Mouse (Mus musculus) liver, embryonic 14.5 days (tissue): ENCODE measurements around the gene Rab37. TPM values are rescaled to one million over a fixed set of nuclear protein-coding genes. Genes with fewer than 3 reads are reported as not detected.

Experiments
- ATAC-seq: fragments of 200-750 bp; cut with Nextera tagmentation; 2 replicates; pipeline ENCODE4 v1.8.0; 2017; ENCODE audit warnings: moderate number of reproducible peaks, mild to moderate bottlenecking, moderate library complexity; ENCODE audit not compliant: insufficient read depth
- DNase-seq, 3 experiments: peaks; one replicate each; pipeline ENCODE4 v3.0.0-alpha.2; 2012 to 2013; ENCODE audit warnings: low read depth in 3 of 3, low spot score in 3 of 3
- H3K27ac ChIP-seq: fragments of 300-500 bp; sonication (generic); 2 replicates; pipeline ENCODE4 v1.5.1; 2014; ENCODE audit warnings: moderate library complexity, mild to moderate bottlenecking, control low read depth, inconsistent platforms
- H3K27me3 ChIP-seq: fragments of 300-500 bp; sonication (generic); 2 replicates; pipeline ENCODE4 v1.6.1; 2014; ENCODE audit warnings: mild to moderate bottlenecking, low read length, moderate library complexity; ENCODE audit not compliant: control insufficient read depth, insufficient read depth
- H3K36me3 ChIP-seq: fragments of 300-500 bp; sonication (generic); replicated peaks from 2 replicates; pipeline ENCODE4 v1.6.1; 2014; ENCODE audit warnings: low read depth; ENCODE audit not compliant: control insufficient read depth, insufficient read depth
- H3K4me1 ChIP-seq, 2 experiments: fragments of 200-500 bp in 1 of 2; fragments of 300-500 bp in 1 of 2; sonication (generic) in 1 of 2; replicated peaks; 2 replicates each; pipeline ENCODE4 v1.6.1; 2012 to 2014; ENCODE audit warnings: antibody characterized with exemption in 1 of 2, inconsistent platforms in 1 of 2, low read length in 1 of 2; ENCODE audit not compliant: control insufficient read depth in 2 of 2, insufficient read depth in 2 of 2
- H3K4me2 ChIP-seq: fragments of 300-500 bp; sonication (generic); 2 replicates; pipeline ENCODE4 v1.6.1; 2014; ENCODE audit warnings: low read depth, mild to moderate bottlenecking, control low read depth, moderate library complexity
- H3K4me3 ChIP-seq, 2 experiments: fragments of 200-500 bp in 1 of 2; fragments of 300-500 bp in 1 of 2; sonication (generic) in 1 of 2; 2 replicates each; pipeline ENCODE4 v1.5.1; 2012 to 2014; ENCODE audit warnings: low read depth in 2 of 2, low read length in 2 of 2, mild to moderate bottlenecking in 2 of 2, control low read depth in 1 of 2, inconsistent platforms in 1 of 2, moderate library complexity in 1 of 2; ENCODE audit not compliant: insufficient read depth in 1 of 2
- H3K9ac ChIP-seq: fragments of 300-500 bp; sonication (generic); replicated peaks from 2 replicates; pipeline ENCODE4 v1.6.1; 2014; ENCODE audit warnings: mild to moderate bottlenecking, control low read depth, moderate library complexity
- H3K9me3 ChIP-seq: fragments of 300-500 bp; sonication (generic); 2 replicates; pipeline ENCODE4 v1.6.1; 2016; ENCODE audit warnings: low read length, mixed read lengths; ENCODE audit not compliant: control insufficient read depth
- CTCF ChIP-seq: IDR thresholded peaks from 2 replicates; pipeline ENCODE4 v1.5.1; 2016; ENCODE audit warnings: antibody characterized with exemption, low read depth, control low read depth
- EP300 ChIP-seq: IDR thresholded peaks from 2 replicates; pipeline ENCODE4 v1.6.1; 2016; ENCODE audit warnings: antibody characterized with exemption, low read depth
- WGBS: fragments of 180-500 bp; shearing (Covaris S2); extraction: QIAGEN DNeasy Blood & Tissue Kit; methylation state at CpG from one replicate; pipeline ENCODE4 v1.1.7; 2014; ENCODE audit not compliant: insufficient replicate concordance; 5-methylcytosine and 5-hydroxymethylcytosine counted together
- polyA plus RNA-seq, 2 experiments: library from polyadenylated mRNA; depleted of rRNA in 1 of 2; stranded (reverse) in 1 of 2; unstranded in 1 of 2; fragments of >200 nt; fragmentation: Nextera tagmentation in 1 of 2; extraction: Ambion mirVana in 1 of 2; gene quantifications; 2 replicates each; pipeline versions ENCODE4 v1.2.1 to v1.2.3; 2012 to 2014

Gene Rab37
- polyA plus RNA-seq, 2 experiments: 1.7 to 1.8 TPM

DNA sequence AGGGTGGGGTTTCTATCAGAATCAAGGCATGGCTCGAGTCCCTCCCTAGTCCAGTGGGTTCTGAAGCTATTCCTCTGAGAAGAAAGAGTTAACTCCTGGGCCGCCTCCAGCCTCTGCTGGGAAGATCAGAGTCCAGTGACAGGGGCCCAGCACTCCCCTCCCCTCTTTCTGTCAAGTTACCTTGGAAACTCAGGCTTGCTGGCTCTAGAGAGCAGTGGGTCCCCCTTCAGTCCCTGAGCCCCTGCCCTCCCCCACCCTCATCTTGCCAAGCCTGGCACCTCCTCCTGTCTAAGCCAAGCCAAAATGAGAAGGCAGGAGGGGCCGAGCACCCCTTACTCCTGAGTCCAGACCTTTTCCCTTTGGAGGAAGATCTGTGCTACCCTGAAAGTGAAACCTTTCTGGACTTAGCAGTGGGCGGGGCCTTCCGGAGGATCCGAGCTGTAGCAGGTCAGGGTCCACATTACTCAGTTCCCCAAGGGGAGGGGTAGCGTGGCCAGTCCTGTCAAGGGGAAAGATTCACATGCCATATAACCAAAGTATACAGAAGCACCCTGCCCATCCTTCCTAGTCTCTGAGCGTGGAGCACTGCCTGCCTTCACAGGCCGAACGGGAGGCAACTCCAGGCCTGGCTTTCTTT is 86.4 kb downstream of the Rab37 start:
- peaks cover 0 to 15% of the 10 kb centered on the region in 2 experiments; a peak in 2 of 4 replicates for H3K4me1 ChIP-seq
- peaks cover 2% of the 10 kb centered on the region; the same call in 1 of the 2 replicates for H3K36me3 ChIP-seq

DNA sequence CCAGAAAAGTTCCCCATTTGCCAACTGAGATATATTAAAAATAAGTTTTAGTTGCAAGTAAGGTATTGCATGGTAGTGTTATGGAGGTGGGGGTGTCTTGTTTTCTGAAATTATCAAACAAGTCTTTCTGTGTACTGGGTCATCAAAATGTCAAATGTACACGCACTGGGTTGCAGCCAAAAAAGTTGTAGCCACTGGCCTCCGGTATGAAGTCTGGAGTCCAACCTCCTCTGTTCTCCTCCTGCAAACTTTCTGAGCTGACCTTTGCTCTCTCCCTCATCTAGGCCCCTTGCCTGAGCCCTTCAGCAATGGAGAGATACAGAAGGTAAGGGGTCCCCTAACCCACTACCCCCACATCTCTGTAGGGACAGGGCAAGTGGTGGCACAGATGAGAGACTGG is 87.5 kb downstream of the Rab37 start:
- Histone ChIP-seq H3K4me3 (no peak overlapping the region), H3K36me3 (peaks cover 2% of the 10 kb centered on the region; the same call in 1 of the 2 replicates), H3K9ac (no peak overlapping the region), H3K9me3 (no peaks in the 10 kb centered on the region), H3K27me3 (no peaks in the 10 kb centered on the region), H3K4me1 (peaks cover 0 to 11% of the 10 kb centered on the region in 2 experiments; a peak in 1 of 4 replicates), H3K27ac (no peak overlapping the region), H3K4me2 (no peak overlapping the region)
- 68% methylated on average over 2 of the region's 2 CpGs for WGBS
- DNase-seq: no peak
- TF ChIP-seq EP300: no peak
- no peak for TF ChIP-seq CTCF
- no peak for ATAC-seq

More for the DNA sequence above, 86.4 kb downstream of the Rab37 start:
- no peak overlapping the region for H3K4me2 ChIP-seq
- TF ChIP-seq CTCF (no peak), EP300 (no peak)
- H3K27ac ChIP-seq: no peak overlapping the region
- ATAC-seq (peak; percentile 58; the same call in 1 of the 2 replicates), DNase-seq (no peak)
- no peak overlapping the region for H3K4me3 ChIP-seq
- H3K27me3 ChIP-seq: no peaks in the 10 kb centered on the region
- H3K9ac ChIP-seq: no peak overlapping the region
- 64% methylated on average over 10 of the region's 10 CpGs for WGBS
- no peaks in the 10 kb centered on the region for H3K9me3 ChIP-seq

DNA sequence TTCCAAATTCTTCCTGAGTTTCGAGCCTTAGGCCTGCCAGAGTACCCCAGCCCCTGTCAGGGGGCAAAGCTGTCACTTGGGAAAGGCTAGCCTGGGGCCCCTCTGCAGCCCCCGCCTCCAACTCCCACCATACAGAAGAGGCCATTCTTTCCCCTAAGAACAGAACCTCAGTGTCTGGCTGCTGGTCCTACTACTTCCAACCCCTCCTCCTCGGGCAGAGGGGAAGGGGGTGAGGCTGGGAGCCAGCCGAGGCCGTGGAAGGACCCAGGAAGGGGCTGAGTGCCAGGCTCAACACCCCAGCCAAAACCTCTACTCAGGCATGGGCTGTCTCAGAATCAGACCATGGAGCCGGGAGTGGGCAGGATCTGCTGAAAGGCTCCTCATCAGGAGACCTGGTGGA is 88.0 kb downstream of the Rab37 start:
- Histone ChIP-seq H3K9ac (no peak overlapping the region), H3K4me1 (peaks cover 0 to 10% of the 10 kb centered on the region in 2 experiments; a peak in 1 of 4 replicates), H3K4me3 (no peak overlapping the region), H3K27me3 (no peaks in the 10 kb centered on the region), H3K9me3 (no peaks in the 10 kb centered on the region), H3K36me3 (peaks cover 2% of the 10 kb centered on the region; the same call in 1 of the 2 replicates), H3K4me2 (no peak overlapping the region), H3K27ac (no peak overlapping the region)
- 62% methylated on average over 6 of the region's 6 CpGs for WGBS
- TF ChIP-seq EP300 (no peak), CTCF (no peak)
- no peak for DNase-seq
- ATAC-seq: no peak

DNA sequence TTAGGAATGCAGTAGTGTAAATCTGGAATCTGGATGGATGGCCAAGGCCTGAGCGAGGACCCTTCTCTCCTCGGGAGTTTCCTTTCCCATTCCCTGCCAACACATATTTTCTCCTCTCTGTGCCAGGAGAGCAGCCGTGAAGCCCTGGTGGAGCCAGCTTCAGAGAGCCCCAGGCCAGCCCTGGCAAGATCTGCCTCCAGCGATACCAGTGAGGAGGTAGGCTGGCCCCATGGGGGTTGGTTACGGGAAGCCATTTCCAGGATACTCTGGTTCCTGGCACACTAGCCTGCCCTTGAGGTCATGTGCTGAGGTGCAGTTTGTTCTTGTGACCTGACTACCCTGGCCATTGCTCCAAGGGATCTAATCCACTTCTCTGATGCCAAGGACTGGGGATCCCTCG is 88.7 kb downstream of the Rab37 start:
- no peak overlapping the region for H3K4me2 ChIP-seq
- ATAC-seq: no peak
- H3K27me3 ChIP-seq: no peaks in the 10 kb centered on the region
- no peak overlapping the region for H3K9ac ChIP-seq
- no peak overlapping the region for H3K27ac ChIP-seq
- H3K4me3 ChIP-seq: no peak overlapping the region
- TF ChIP-seq CTCF (no peak), EP300 (no peak)
- H3K36me3 ChIP-seq: peaks cover 2% of the 10 kb centered on the region; the same call in 1 of the 2 replicates
- WGBS: 79% methylated on average over 6 of the region's 6 CpGs
- peaks cover 0 to 5% of the 10 kb centered on the region in 2 experiments; a peak in 1 of 4 replicates for H3K4me1 ChIP-seq
- no peak for DNase-seq
- no peaks in the 10 kb centered on the region for H3K9me3 ChIP-seq

DNA sequence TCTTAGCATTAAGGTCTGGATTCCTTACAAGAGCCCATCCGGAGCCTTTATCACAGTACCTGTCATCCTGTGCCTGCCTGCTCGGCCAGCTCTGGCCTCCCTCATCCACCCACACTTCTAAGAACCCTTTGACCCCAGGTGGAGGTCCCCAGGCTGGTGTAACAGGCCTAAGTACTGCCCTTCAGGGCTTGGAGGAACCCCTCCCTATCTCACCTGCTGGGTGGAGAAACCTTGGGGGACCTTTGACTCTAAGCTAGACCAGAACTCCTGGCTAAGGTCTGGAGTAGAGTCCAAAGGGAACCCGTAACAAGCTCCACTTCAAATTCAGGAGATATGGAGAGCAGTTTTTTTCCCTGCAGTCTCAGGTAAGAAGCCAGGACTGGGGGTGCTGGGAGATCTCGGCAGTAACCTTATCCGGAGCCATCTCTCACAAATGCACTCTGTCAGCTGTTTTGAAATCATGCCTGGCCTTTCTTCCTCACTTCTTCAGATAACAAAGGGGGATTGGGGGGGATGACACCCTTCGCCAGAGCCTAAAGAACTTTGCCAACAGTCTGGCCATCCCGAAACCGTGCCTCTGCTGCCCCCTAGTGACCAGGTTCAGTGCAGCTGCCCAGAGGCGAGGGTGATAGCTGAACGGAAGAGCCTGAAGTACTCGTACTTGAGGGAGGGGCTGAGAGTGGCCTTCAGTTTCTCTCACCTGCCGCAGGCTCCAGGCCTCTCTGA is 90.8 kb downstream of the Rab37 start:
- peaks cover 4 to 9% of the 10 kb centered on the region in 2 experiments; a peak in 2 of 4 replicates for H3K4me1 ChIP-seq

More for the DNA sequence above, 90.8 kb downstream of the Rab37 start:
- no peak for ATAC-seq
- no peak overlapping the region for H3K4me3 ChIP-seq
- no peak overlapping the region for H3K27ac ChIP-seq
- no peaks in the 10 kb centered on the region for H3K9me3 ChIP-seq
- TF ChIP-seq EP300 (no peak), CTCF (peak; percentile 96)
- H3K27me3 ChIP-seq: no peaks in the 10 kb centered on the region
- WGBS: 15% methylated on average over 12 of the region's 12 CpGs
- H3K4me2 ChIP-seq: no peak overlapping the region
- H3K36me3 ChIP-seq: peaks cover 2% of the 10 kb centered on the region; the same call in 1 of the 2 replicates
- no peak for DNase-seq
- no peak overlapping the region for H3K9ac ChIP-seq
